Mouse (Mus musculus): ENCODE measurements around the gene Bphl.

GRCm38 (mm10) chr13:34081926-34082325 lies 44.5 kb downstream of the Bphl start:
- TF ChIP-seq CTCF (IDR thresholded peaks at IDR 0.05; ENCODE audit: extremely low read depth, insufficient read depth, low read length) (no peak), POLR2A (IDR thresholded peaks at IDR 0.05; ENCODE audit: extremely low read depth, insufficient read depth, low read length) (no peak)

All from cortical plate, adult 2 months (tissue).